Mouse (Mus musculus) small intestine, adult 2 months (tissue): Measurements from ENCODE around the gene Olfr297. TPM values are rescaled to one million over a fixed set of nuclear protein-coding genes. Genes with fewer than 3 reads are reported as not detected.

ENCODE experiments used
- H3K27ac ChIP-seq: fragments of 200-500 bp; 2 replicates; pipeline ENCODE4 v1.5.1; 2012; ENCODE audit warnings: low read depth, low read length, control low read depth, inconsistent platforms; ENCODE audit not compliant: insufficient read depth
- H3K27me3 ChIP-seq: fragments of 200-500 bp; 2 replicates; pipeline ENCODE4 v1.6.1; 2012; ENCODE audit warnings: mild to moderate bottlenecking, moderate library complexity, low read length, inconsistent platforms; ENCODE audit not compliant: control insufficient read depth, insufficient read depth
- H3K36me3 ChIP-seq: fragments of 200-500 bp; 2 replicates; pipeline ENCODE4 v1.6.1; 2012; ENCODE audit warnings: mild to moderate bottlenecking, low read length, control low read depth, inconsistent platforms; ENCODE audit not compliant: control insufficient read depth, insufficient read depth
- H3K4me1 ChIP-seq: fragments of 200-500 bp; 2 replicates; pipeline ENCODE4 v1.6.1; 2012; ENCODE audit warnings: low read length, inconsistent platforms, mixed read lengths; ENCODE audit not compliant: control insufficient read depth, insufficient read depth, insufficient read length
- H3K4me3 ChIP-seq: fragments of 200-500 bp; 2 replicates; pipeline ENCODE4 v1.5.1; 2012; ENCODE audit warnings: low read depth, mild to moderate bottlenecking, control low read depth, inconsistent platforms, low read length, moderate library complexity
- CTCF ChIP-seq: fragments of 200-500 bp; IDR thresholded peaks from 2 replicates; pipeline ENCODE4 v1.5.1; 2012; ENCODE audit warnings: low read depth, mild to moderate bottlenecking, control low read depth, inconsistent platforms, low read length, moderate library complexity, mixed read lengths; ENCODE audit not compliant: insufficient replicate concordance, insufficient read length; ENCODE audit errors: extremely low read depth
- POLR2A ChIP-seq: fragments of 200-500 bp; IDR thresholded peaks from 2 replicates; pipeline ENCODE4 v1.6.1; 2012; ENCODE audit warnings: low read depth, mild to moderate bottlenecking, control low read depth, inconsistent platforms, low read length, moderate library complexity
- WGBS: fragments of 180-500 bp; shearing (Covaris S2); methylation state at CpG from one replicate; pipeline ENCODE4 v1.1.7; 2018; 5-methylcytosine and 5-hydroxymethylcytosine counted together
- polyA plus RNA-seq: library from polyadenylated mRNA; depleted of rRNA; stranded (reverse); fragments of >200 nt; gene quantifications from 2 replicates; pipeline ENCODE4 v1.2.3, GENCODE M21; 2012; rRNA removed

The Olfr297 gene
- not detected in 2 replicates for polyA plus RNA-seq

GRCm38 (mm10) chr7:86519668-86520067 is at the start of gene Olfr297:
Gene Olfr297 (plus strand): TSS chr7:86519968.
- no peak for TF ChIP-seq CTCF
- TF ChIP-seq POLR2A = no peak
- Histone ChIP-seq H3K36me3 (no peaks in the 10 kb centered on the region), H3K27ac (no peak within 1 kb of the TSS), H3K27me3 (no peaks in the 10 kb centered on the region), H3K4me3 (no peak within 1 kb of the TSS), H3K4me1 (no peaks in the 10 kb centered on the region)

- Histone ChIP-seq H3K27me3 (no peaks in the 10 kb centered on the region), H3K27ac (no peak within 1 kb of the TSS), H3K36me3 (no peaks in the 10 kb centered on the region), H3K4me3 (no peak within 1 kb of the TSS), H3K4me1 (no peaks in the 10 kb centered on the region)
- TF ChIP-seq CTCF = no peak
- no peak for TF ChIP-seq POLR2A
- 82% methylated on average over 1 of the region's 1 CpGs for WGBS
These were observed 27.4 kb upstream of the Olfr297 start, which contains the start of gene Olfr298 for GRCm38 (mm10) chr7:86492384-86492783. Gene Olfr298 (minus strand): TSS chr7:86492484.

Other genes starting within 250 kb of the Olfr297 start
- not detected in 2 replicates for gene Olfr310, start 242.8 kb upstream of the Olfr297 start, polyA plus RNA-seq
- gene Olfr309, start 206.3 kb upstream of the Olfr297 start, polyA plus RNA-seq = not detected in 2 replicates
- not detected in 2 replicates for gene Olfr308, start 194.3 kb upstream of the Olfr297 start, polyA plus RNA-seq
- gene Olfr307, start 182.4 kb upstream of the Olfr297 start, polyA plus RNA-seq = not detected in 2 replicates
- not detected in 2 replicates for gene Olfr305, start 153.0 kb upstream of the Olfr297 start, polyA plus RNA-seq
- gene Olfr304, start 133.3 kb upstream of the Olfr297 start, polyA plus RNA-seq = not detected in 2 replicates
- not detected in 2 replicates for gene Olfr303, start 122.2 kb upstream of the Olfr297 start, polyA plus RNA-seq
- not detected in 2 replicates for gene Olfr301, start 116.1 kb upstream of the Olfr297 start, polyA plus RNA-seq
- not detected in 2 replicates for gene Olfr299, start 60.0 kb upstream of the Olfr297 start, polyA plus RNA-seq
- gene Olfr298, start 27.5 kb upstream of the Olfr297 start, polyA plus RNA-seq = not detected in 2 replicates
- not detected in 2 replicates for gene Olfr295, start 63.9 kb downstream of the Olfr297 start, polyA plus RNA-seq
- not detected in 2 replicates for gene Olfr294, start 96.7 kb downstream of the Olfr297 start, polyA plus RNA-seq
- not detected in 2 replicates for gene Olfr293, start 129.1 kb downstream of the Olfr297 start, polyA plus RNA-seq
- gene Olfr292, start 168.4 kb downstream of the Olfr297 start, polyA plus RNA-seq = not detected in 2 replicates